Mouse (Mus musculus): ENCODE measurements around the gene Rab35.

Gene Rab35

GRCm38 (mm10) chr5:115650885-115651284 lies 19.2 kb downstream of the Rab35 start:
- no peak for DNase-seq

DNA sequence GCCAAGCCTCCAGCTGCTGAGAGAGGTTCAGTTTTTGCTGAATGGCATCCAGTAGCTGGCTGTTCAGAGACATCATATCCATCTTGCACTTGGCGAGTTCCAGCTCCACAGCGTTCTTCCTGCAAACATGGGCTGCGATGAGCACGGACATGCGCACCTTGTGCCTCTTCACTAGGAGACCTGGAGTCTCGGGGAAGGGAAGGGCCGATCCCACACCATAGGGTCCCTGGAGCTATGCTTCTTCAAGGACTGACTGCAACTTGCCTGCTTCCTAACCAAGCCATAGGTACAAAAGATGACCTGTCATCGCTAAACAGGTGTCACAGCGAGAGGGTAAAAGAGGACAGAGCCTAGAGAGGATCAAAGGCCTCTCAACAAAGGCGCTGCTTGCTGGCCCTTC lies 20.1 kb downstream of the Rab35 start:
- no peak for DNase-seq

- peak; percentile 98 for DNase-seq
These were observed 21.2 kb downstream of the Rab35 start for GRCm38 (mm10) chr5:115652681-115653575.

DNA sequence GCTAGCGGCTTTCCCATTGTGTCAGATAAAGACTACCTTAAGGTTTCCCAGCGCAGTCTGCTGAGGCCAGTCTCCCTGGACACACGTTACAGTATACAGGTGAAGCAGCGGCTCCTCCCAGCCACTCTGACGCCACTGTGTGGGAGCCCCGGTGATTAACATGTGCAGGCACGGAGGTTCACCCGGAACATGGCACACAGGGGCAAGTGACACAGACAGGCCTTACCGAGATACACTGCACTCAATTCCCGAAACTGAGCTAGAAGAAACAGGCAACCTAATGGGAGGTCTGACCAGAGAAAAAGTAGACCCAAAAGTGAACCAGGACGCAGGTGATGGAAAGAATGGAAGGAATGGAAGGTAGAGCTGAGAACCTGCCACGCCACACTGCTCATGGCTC lies 22.1 kb downstream of the Rab35 start:
- no peak for DNase-seq

- DNase-seq: no peak
These were observed 25.0 kb downstream of the Rab35 start for GRCm38 (mm10) chr5:115656677-115657076.

DNA sequence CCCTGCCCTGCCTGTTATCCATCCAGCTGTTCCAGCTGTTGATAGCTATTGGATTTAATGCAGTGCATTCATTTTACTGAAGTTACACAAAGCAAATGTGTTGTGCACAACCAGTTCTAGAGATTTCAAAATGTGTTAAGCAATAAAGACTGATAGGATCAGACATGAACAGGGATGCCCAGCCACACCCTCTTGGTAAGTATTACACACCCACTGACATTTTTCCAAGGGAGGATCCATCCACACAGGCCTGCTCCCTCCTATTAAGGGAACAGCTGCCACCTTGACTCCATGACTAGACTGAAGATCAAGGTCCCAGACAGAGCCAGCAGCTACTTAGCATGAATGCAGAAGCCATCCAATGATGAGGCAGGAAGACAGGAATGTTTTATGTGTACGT lies 25.5 kb downstream of the Rab35 start:
- DNase-seq: no peak

- no peak for DNase-seq
These were observed 26.6 kb downstream of the Rab35 start for GRCm38 (mm10) chr5:115658352-115658751.

- DNase-seq: no peak
These were observed 30.9 kb downstream of the Rab35 start for GRCm38 (mm10) chr5:115662658-115663057.

DNA sequence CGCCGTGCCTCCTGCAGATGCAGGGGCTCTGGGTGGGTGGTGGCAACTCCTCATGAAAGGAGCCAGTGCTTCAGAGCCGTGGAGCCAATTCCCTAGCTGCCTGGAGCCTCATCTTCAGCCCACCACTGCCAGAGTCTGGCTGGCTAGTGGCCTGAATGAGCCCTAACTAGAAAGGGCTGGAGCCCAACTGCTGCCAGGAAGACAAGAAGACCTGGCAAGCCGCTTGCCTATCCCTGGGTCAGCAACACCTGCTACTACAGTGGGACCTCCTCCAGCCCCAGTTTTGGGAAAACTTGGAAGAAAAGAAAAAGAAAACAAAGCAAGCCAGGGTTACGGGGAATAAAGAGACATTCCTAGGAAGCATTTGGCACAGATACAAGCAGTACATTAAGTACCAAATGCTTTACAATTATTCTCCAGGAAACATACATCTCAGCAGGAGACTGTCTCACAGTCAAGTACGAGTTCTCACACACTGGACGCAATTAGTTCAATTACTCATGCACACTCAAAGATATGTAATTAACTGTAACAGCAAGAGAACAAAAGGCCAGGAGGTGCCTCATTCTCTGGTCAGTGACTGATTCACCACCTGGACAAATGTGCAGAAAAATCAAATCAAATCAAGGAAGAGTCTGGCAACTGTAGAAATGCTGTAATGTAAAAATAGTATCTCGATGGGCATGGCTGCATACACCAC lies 34.8 kb downstream of the Rab35 start:
- no peak for DNase-seq

DNA sequence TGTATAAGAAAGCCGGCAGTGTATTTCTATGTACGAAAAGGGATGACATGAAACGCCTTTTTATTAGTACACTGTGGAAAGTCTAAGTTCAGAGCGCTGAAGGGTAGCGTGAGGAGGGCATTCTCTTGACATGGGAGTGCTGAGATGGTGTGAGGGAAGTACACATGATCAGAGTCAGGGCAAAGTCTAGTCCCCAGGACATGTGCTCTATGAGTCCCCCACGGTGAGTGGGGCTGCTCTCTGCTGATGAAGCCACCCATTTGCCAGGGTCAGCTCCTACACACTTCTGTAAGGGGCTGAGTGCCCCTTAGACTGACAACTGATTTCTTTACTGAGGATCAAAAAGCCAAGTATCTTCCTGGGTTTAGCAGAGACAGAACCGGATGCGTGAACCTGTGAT lies 35.5 kb downstream of the Rab35 start:
- no peak for DNase-seq

- DNase-seq: peak; percentile 19
These were observed 36.2 kb downstream of the Rab35 start for GRCm38 (mm10) chr5:115667894-115668293.

DNA sequence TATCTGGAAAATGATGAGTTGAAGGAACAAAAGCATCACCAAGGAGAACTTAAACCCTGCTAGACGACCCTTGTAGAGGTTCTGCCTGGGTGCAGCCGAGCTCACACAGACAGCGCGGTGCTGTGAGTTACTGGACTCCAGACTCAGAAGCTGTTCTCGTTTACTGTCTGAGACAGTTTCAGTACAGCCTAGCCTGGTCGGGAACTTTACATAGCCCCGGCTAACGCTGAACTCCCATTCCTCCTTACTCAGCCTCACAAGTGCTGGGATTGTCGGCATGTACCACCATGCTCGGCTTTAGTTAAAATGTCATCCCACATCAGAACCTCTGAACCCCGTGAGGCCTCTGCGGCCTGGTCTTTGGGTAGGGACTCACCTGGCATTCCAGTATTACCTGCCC lies 37.3 kb downstream of the Rab35 start:
- DNase-seq: no peak

DNA sequence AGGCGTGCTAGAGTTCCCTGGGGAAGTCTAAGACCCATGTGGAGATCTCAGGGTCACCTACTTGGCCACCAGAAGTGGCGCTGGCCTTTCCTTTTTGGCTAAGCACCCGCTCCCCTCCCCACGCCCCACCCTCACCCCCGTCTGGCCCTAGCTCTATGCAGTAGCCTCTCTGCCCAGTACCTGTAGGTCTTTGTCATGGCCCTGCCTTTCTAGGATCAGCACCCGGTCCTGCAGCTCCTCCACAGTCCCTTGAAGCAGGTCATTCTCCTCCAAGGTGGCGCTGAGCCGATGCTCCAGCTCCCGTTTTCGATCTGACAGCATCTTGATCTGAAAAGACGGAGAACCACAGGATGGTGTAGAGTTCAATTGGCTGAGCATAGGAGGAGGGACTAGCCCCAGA lies 38.3 kb downstream of the Rab35 start:
- no peak for DNase-seq

- DNase-seq: no peak
These were observed 38.7 kb downstream of the Rab35 start for GRCm38 (mm10) chr5:115670406-115670805.

GRCm38 (mm10) chr5:115671846-115672245 lies 40.1 kb downstream of the Rab35 start:
- DNase-seq: no peak

GRCm38 (mm10) chr5:115685126-115685525 lies 53.4 kb downstream of the Rab35 start:
- DNase-seq: no peak

DNA sequence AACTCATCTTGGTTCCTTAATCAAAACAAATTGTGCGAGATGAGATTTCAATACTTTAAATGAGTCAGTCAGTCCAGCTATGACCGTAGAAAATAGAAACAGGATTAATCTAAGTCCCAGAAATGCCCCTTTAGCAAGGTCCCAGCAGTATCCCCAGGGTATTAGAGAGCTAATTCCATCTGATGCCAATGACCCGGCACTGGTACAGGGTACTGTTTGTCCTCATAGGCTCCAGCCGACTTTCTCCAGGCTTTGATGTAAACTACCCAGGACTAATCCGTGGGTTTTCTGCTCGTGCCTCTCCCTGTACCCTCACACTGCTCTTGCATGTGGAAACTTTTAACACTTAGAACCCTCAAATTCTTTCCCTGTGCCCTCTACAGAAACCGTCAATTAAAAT lies 55.0 kb downstream of the Rab35 start:
- DNase-seq: no peak

GRCm38 (mm10) chr5:115693271-115693670 lies 61.6 kb downstream of the Rab35 start:
- no peak for DNase-seq

DNA sequence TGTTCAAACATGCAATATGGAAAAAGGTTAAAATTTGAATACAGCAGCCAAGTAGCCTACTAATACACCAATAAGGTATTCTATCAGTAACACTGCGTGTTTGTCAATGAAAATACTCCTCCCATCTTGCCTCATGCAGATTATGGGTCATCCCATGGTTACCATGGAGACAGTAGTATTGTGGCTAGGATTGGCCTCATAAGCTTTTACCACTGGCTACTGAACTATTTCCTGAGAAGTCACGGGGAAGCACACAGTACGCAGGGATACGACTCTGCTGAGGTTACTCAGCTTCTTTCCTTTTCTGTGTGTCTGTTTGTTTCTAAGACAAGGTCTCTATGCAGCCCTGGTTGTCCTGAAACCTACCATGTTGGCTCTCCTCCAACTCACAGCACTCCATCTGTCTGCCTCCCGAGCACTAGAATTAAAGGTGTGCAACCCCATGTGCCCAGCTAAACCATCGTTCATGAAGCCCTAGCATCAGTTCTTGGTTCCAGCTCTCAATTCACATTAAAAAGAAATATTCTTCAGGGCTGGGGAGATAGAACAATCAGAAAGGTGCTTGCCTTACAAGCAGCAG lies 63.6 kb downstream of the Rab35 start:
- DNase-seq: no peak

DNA sequence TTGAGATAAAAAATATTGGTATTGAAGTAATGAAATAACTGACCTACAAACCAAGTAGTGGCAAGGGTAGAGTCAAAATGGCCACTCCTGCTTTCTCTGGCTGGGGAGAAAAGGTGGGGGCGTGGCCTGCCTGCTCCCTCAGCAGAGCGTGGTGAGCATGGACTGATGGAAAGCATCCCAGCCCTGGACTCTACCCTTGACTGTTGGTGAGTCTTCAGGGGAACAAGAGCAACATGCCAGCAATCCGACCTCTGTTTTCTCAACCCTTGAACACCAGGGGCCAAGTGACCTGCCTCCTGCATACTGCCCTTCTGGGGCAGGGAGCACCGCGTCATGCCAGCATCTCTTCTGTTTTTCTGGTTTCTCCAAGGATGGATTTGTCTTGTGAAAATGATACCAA lies 65.1 kb downstream of the Rab35 start:
- DNase-seq: no peak

Measured in embryo, embryonic 11 days (tissue).